Mouse (Mus musculus): ENCODE results near the gene Pfdn6.
"Not testable (repeated sequence)": the region's sequence is repeated elsewhere in the genome, so short reads cannot be mapped to it uniquely, and the experiment has no call there.

Pfdn6 gene

DNA sequence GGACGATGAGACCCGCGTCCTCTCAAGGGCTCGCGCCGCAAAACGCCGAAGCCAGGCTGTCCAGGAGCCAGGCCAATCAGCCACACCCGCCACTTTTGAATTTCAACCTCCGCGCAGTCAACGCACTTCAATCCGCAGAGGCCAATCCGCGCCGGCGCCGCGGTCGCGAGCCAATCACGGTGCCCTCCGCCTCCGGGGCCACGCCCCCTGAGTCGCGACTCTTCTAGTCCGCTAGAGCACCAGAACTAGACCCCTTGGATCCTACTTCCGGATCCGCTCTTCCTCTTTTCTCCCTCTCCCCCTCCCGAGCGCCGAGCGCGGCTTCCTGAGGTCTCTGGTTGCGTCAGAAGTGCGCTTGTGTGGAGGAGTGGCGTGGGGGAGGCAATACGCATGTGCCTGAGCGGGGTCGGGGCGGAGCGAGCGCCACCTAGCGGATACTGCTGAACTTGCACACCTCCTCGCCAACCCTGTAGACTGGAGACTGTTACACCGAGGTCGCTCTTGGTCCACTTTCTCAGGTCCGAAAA, 49.5 kb downstream of the Pfdn6 start, which contains the start of gene Kifc1:
Gene Kifc1 (minus strand): TSS at position 129 of the 527 bp plus-strand sequence.
- peak; percentile 100 for DNase-seq

DNA sequence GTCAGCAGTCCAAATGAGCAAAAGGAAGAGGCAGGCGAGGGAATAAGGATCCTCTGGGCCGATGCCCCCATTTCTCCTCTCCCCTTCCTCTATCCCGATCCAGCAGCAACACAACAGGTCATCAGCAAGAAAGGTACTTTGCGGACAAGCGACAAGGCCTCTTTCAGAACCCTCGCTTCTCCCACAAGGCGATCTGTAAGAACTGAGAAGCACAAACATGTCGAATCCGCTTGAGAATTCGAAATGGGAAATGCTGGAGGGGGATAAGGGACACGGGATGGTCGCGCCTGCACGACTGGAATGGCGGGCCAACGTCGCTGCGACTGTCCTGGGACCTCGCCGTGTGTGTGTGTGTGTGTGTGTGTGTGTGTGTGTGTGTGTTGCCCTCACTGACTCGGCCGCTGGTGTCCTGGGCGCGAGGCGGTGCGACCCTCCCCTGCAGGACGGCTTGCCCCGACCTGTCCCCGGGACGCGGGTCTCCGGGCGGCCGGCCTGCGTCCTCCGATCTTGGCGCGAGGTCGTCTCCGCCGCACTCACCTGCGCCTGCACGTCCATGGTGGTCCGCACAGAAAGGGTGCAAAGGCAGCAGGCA, 50.1 kb downstream of the Pfdn6 start:
- DNase-seq, result not testable (repeated sequence)
